Mouse (Mus musculus) liver, embryonic 14.5 days (tissue): ENCODE data around the gene Por.

Experiments used
- CTCF ChIP-seq: IDR thresholded peaks from 2 replicates; pipeline ENCODE4 v1.5.1; 2016; ENCODE audit warnings: antibody characterized with exemption, low read depth, control low read depth
- EP300 ChIP-seq: IDR thresholded peaks from 2 replicates; pipeline ENCODE4 v1.6.1; 2016; ENCODE audit warnings: antibody characterized with exemption, low read depth

DNA sequence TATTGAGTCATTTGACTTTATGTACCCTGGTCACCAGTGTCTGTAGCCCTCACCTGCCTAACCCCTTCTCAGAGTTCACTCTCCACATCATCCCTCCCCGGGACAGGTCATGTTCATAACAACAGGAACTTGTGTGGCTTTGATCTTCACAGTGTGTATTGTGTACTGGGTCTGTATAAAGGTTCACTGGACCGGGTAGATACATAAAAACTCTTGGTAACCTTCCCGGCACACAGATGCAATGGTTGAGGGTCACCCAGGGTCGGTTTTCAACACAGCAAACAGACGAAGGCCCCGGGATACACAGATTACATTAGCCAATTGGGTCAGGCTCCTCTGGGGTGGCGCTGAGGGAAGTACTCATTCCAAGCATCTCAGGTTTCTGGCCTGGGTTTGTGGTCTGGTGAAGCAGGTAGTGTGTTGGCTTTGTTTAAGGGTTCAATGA is 25.5 kb downstream of the Por start:
- TF ChIP-seq CTCF: no peak
- TF ChIP-seq EP300: no peak
